Mouse (Mus musculus) limb, embryonic 10.5 days (tissue): ENCODE results near the gene Mtnr1a. TPM values are rescaled to one million over a fixed set of nuclear protein-coding genes. Genes with fewer than 3 reads are reported as not detected.
"Not testable (repeated sequence)": the region's sequence is repeated elsewhere in the genome, so short reads cannot be mapped to it uniquely, and the experiment has no call there.

Experiments
- DNase-seq: peaks from one replicate; pipeline ENCODE4 v3.0.0-alpha.2; 2017; ENCODE audit warnings: low spot score
- H3K27ac ChIP-seq: fragments of 300-500 bp; sonication (generic); 2 replicates; pipeline ENCODE4 v1.5.1; 2016; ENCODE audit warnings: mild to moderate bottlenecking
- H3K27me3 ChIP-seq: fragments of 300-500 bp; sonication (generic); 2 replicates; pipeline ENCODE4 v1.6.1; 2016; ENCODE audit warnings: low read depth, mild to moderate bottlenecking; ENCODE audit not compliant: poor library complexity, severe bottlenecking
- H3K36me3 ChIP-seq: fragments of 300-500 bp; sonication (generic); 2 replicates; pipeline ENCODE4 v1.6.1; 2016; ENCODE audit warnings: mild to moderate bottlenecking, moderate library complexity
- H3K4me1 ChIP-seq: fragments of 300-500 bp; sonication (generic); 2 replicates; pipeline ENCODE4 v1.6.1; 2016
- H3K4me3 ChIP-seq: fragments of 300-500 bp; sonication (generic); 2 replicates; pipeline ENCODE4 v1.5.1; 2016; ENCODE audit warnings: mild to moderate bottlenecking, moderate library complexity
- H3K9me3 ChIP-seq: fragments of 300-500 bp; sonication (generic); replicated peaks from 2 replicates; pipeline ENCODE4 v1.6.1; 2016; ENCODE audit warnings: mild to moderate bottlenecking
- WGBS: fragments of 180-500 bp; shearing (Covaris S2); methylation state at CpG from one replicate; pipeline ENCODE4 v1.1.7; 2016; 5-methylcytosine and 5-hydroxymethylcytosine counted together
- polyA plus RNA-seq: library from polyadenylated mRNA; unstranded; fragments of >200 nt; fragmentation: Nextera tagmentation; extraction: Ambion mirVana; gene quantifications from 2 replicates; pipeline ENCODE4 v1.2.1, GENCODE M21; 2016

The Mtnr1a gene
- polyA plus RNA-seq, 1 experiment from 2014 or later = 0.23 TPM

GRCm38 (mm10) chr8:45060083-45060482 is 8.9 kb upstream of the Mtnr1a start:
- Histone ChIP-seq H3K27ac (no peak overlapping the region), H3K4me1 (peaks cover 11% of the 10 kb centered on the region), H3K4me3 (no peak overlapping the region), H3K36me3 (peaks cover 16% of the 10 kb centered on the region), H3K27me3 (no peaks in the 10 kb centered on the region), H3K9me3 (no peaks in the 10 kb centered on the region)
- 93% methylated on average over 2 of the region's 2 CpGs for WGBS
- DNase-seq = no peak

- Histone ChIP-seq H3K4me3 (no peak overlapping the region), H3K4me1 (peaks cover 11% of the 10 kb centered on the region), H3K27me3 (no peaks in the 10 kb centered on the region), H3K27ac (no peak overlapping the region), H3K9me3 (no peaks in the 10 kb centered on the region), H3K36me3 (0 out of 2 replicates have a peak, but pooled peaks cover 6% of the 10 kb centered on the region)
- DNase-seq = no peak
- 92% methylated on average over 11 of the region's 11 CpGs for WGBS
These were observed 6.6 kb upstream of the Mtnr1a start for GRCm38 (mm10) chr8:45062311-45062710.

GRCm38 (mm10) chr8:45062982-45063924 is 5.7 kb upstream of the Mtnr1a start:
- Histone ChIP-seq H3K4me1 (peaks cover 11% of the 10 kb centered on the region), H3K9me3 (no peaks in the 10 kb centered on the region), H3K27ac (no peak overlapping the region), H3K4me3 (no peak overlapping the region), H3K36me3 (0 out of 2 replicates have a peak, but pooled peaks cover 4% of the 10 kb centered on the region), H3K27me3 (no peaks in the 10 kb centered on the region)
- 81% methylated on average over 25 of the region's 25 CpGs for WGBS
- DNase-seq = no peak

- no peak overlapping the region for H3K4me3 ChIP-seq
- peaks cover 15% of the 10 kb centered on the region for H3K4me1 ChIP-seq
- no peaks in the 10 kb centered on the region for H3K9me3 ChIP-seq
- no peaks in the 10 kb centered on the region for H3K36me3 ChIP-seq
- H3K27ac ChIP-seq = no peak overlapping the region
- no peaks in the 10 kb centered on the region for H3K27me3 ChIP-seq
- WGBS = 68% methylated on average over 7 of the region's 8 CpGs
- DNase-seq = no peak
These were observed 4.6 kb upstream of the Mtnr1a start for GRCm38 (mm10) chr8:45064197-45064869.

- H3K36me3 ChIP-seq, H3K4me3 ChIP-seq, H3K9me3 ChIP-seq, H3K27ac ChIP-seq, DNase-seq, H3K27me3 ChIP-seq: not testable (repeated sequence)
- H3K4me1 ChIP-seq = peaks cover 15% of the 10 kb centered on the region
- WGBS = 91% methylated on average over 1 of the region's 1 CpGs
These were observed 3.5 kb upstream of the Mtnr1a start for GRCm38 (mm10) chr8:45065391-45065790.

GRCm38 (mm10) chr8:45070949-45071348 is 2.0 kb downstream of the Mtnr1a start:
- 94% methylated on average over 8 of the region's 8 CpGs for WGBS
- Histone ChIP-seq H3K27me3 (no peaks in the 10 kb centered on the region), H3K36me3 (no peaks in the 10 kb centered on the region), H3K4me3 (no peak overlapping the region), H3K27ac (no peak overlapping the region), H3K4me1 (peaks cover 4% of the 10 kb centered on the region), H3K9me3 (no peaks in the 10 kb centered on the region)
- no peak for DNase-seq

- no peaks in the 10 kb centered on the region for H3K36me3 ChIP-seq
- H3K9me3 ChIP-seq = no peaks in the 10 kb centered on the region
- 91% methylated on average over 3 of the region's 3 CpGs for WGBS
- no peaks in the 10 kb centered on the region for H3K4me1 ChIP-seq
- DNase-seq = no peak
- H3K4me3 ChIP-seq = no peak overlapping the region
- no peaks in the 10 kb centered on the region for H3K27me3 ChIP-seq
- no peak overlapping the region for H3K27ac ChIP-seq
These were observed 11.9 kb downstream of the Mtnr1a start for GRCm38 (mm10) chr8:45080850-45081249.

GRCm38 (mm10) chr8:45093599-45093998 is 24.7 kb downstream of the Mtnr1a start:
- H3K9me3 ChIP-seq = no peaks in the 10 kb centered on the region
- no peaks in the 10 kb centered on the region for H3K4me1 ChIP-seq
- no peaks in the 10 kb centered on the region for H3K27me3 ChIP-seq
- H3K36me3 ChIP-seq = no peaks in the 10 kb centered on the region
- H3K4me3 ChIP-seq = no peak overlapping the region
- no peak overlapping the region for H3K27ac ChIP-seq
- WGBS = 84% methylated on average over 3 of the region's 3 CpGs
- DNase-seq = no peak

- WGBS = 33% methylated on average over 13 of the region's 13 CpGs
- H3K36me3 ChIP-seq = no peaks in the 10 kb centered on the region
- peak overlapping the region; percentile 41 for H3K4me3 ChIP-seq
- H3K9me3 ChIP-seq = no peaks in the 10 kb centered on the region
- DNase-seq = no peak
- peaks cover 8% of the 10 kb centered on the region for H3K4me1 ChIP-seq
- peaks cover 57% of the 10 kb centered on the region for H3K27me3 ChIP-seq
- no peak overlapping the region for H3K27ac ChIP-seq
These were observed 40.6 kb downstream of the Mtnr1a start for GRCm38 (mm10) chr8:45109371-45110063.

- 8% methylated on average over 16 of the region's 16 CpGs for WGBS
- Histone ChIP-seq H3K36me3 (no peaks in the 10 kb centered on the region), H3K4me1 (peaks cover 8% of the 10 kb centered on the region), H3K9me3 (no peaks in the 10 kb centered on the region), H3K4me3 (peak overlapping the region; percentile 41), H3K27me3 (peaks cover 57% of the 10 kb centered on the region), H3K27ac (no peak overlapping the region)
- no peak for DNase-seq
These were observed 41.3 kb downstream of the Mtnr1a start for GRCm38 (mm10) chr8:45110064-45110812.

GRCm38 (mm10) chr8:45110813-45111104 is 41.8 kb downstream of the Mtnr1a start:
- Histone ChIP-seq H3K9me3 (no peaks in the 10 kb centered on the region), H3K36me3 (no peaks in the 10 kb centered on the region), H3K27me3 (peaks cover 57% of the 10 kb centered on the region), H3K27ac (no peak overlapping the region), H3K4me3 (peak overlapping the region; percentile 41), H3K4me1 (peaks cover 8% of the 10 kb centered on the region)
- DNase-seq = no peak
- WGBS = 33% methylated on average over 5 of the region's 5 CpGs

- H3K9me3 ChIP-seq = no peaks in the 10 kb centered on the region
- DNase-seq = no peak
- no peak overlapping the region for H3K27ac ChIP-seq
- WGBS = 82% methylated on average over 5 of the region's 5 CpGs
- H3K36me3 ChIP-seq = no peaks in the 10 kb centered on the region
- H3K27me3 ChIP-seq = peaks cover 57% of the 10 kb centered on the region
- H3K4me3 ChIP-seq = no peak overlapping the region
- H3K4me1 ChIP-seq = peaks cover 8% of the 10 kb centered on the region
These were observed 42.9 kb downstream of the Mtnr1a start for GRCm38 (mm10) chr8:45111820-45112219.
